Mouse (Mus musculus) layer of hippocampus, adult 11-12 months (tissue): Measurements from ENCODE around the gene Fam221a.

Source experiments
- DNase-seq: peaks from one replicate; pipeline ENCODE4 v3.0.0; 2022; ENCODE audit warnings: low spot score

Fam221a gene

DNA sequence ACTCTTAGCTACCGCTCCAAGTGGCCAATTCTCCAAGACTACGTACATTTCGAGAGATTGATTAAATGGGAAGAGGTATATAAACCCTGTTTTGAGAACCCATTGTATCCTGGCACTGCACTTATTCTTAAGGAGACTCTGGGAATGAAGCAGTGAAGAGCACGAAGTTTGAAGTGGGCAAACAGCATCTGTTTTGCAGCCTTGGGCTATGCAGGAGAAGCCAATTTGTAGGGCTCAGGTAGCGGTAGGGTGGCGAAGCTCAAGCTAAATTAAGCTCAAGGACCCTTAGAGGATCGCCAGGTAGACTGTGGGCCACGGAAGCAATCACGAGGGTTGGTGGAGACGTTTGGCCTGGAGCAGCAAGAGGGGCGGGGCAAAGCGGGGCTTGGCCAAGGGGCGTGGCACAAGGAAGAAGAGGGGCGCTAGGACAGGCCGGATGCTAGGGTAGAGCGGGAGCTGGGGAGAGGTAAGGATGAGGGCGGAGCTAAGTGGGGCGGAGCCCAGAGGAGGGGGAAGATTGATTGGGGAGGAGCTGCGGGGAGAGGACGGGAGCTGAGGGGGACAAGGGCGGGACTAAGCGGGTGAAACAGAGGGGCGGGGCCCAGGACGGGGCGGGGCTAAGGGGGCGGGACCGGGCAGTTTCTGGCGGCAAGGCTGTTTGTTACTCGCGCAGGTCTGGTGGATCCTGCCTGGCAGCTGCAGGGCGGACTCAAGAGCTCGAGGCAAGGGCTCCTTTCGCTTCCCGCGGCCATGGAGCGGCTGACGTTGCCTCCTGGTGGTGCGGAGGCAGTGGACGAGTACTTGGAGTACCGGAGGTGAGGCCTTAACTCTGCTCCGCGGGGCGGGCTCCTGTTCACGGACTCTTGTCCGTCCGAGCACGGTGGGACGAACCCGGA, at the start of gene Fam221a:
Gene Fam221a (plus strand): TSS at position 581 of the 896 bp plus-strand sequence.
- DNase-seq = peak; percentile 64

DNA sequence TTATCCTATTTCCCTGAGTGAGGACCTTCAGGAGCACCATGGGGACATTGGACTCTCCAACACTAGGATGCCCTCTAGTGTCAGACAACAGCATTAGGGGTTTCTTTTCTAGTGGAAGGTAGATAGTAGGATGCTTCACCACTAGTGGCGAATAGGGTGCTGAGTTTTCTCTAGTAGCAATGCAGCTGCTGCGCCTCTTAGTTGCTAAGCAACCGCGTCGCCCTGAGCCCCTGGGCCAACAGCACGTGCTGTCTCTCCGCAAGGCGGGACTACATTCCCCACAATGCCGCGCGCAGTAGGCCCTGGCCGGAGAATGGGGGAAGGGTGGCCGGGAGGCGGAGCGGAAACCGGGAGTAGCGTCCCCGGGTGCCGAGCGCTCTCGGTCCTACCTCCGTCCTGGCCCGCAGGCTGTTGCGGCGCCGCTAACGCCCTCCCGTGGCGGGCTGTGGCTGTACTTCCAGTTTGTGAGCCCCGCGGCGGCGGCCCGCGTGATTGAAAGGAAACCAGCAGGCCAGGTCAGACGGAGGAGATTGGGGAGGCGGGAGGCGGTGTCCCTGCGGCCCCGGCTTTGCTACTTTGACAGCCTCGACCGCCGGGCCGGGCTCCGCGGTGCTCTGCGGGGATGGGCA, 48.5 kb upstream of the Fam221a start, which contains the start of gene Ccdc126:
Gene Ccdc126 (plus strand): TSS at position 309 of the 629 bp plus-strand sequence.
- peak; percentile 97 for DNase-seq

DNA sequence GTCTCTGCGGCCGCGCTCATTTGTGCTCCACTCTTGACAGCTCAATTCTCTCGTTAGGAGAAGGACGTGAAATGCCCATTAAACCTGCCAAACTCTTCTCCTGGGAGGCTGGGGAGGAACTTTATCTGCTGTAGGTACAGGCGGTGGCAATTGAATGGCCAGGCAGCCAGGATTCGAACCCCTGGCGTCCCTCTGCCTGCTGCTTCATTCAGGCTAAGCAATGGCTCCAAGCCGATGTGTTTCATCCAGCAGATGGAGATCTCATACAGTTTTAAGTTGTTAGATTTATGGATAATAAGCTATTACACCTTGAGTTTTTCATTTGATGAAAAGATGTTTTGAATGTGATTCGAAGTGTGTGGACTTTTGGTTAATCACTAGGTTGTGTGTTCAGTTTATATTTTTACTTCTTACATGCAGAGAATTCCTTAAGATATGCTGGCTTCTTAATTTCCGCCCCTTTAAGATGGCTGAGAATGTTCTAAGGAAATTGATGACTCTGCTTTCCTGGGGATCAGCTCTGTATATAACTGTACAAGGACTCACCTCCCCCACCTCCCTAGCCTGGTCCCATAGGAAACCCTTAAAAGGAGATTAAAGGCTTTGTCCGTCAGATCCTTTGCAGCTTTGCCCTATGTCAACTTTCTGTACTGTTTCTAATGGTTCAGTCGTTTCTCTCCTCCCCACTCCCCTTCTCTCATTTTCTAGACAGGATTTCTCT, 47.8 kb upstream of the Fam221a start:
- DNase-seq = peak; percentile 47

DNA sequence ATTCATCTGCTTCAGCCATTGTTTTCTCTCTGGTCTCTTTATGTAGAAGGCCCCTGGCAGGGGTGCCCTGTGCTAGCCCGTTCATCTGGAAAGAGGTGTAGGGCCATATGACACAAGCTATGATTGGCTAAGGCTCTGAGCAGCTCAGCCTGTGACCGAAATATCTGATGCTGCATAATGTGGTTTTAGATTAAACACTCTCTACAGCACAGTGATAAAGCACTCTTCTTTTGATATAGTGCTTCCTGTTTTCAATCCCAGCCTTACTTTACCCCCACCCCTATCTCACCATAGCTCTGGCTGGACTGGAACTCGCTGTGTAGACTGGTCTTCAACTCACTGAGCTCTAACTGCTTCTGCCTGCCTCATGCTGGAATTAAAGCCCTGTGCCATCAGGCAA, 46.2 kb upstream of the Fam221a start:
- DNase-seq = no peak

DNA sequence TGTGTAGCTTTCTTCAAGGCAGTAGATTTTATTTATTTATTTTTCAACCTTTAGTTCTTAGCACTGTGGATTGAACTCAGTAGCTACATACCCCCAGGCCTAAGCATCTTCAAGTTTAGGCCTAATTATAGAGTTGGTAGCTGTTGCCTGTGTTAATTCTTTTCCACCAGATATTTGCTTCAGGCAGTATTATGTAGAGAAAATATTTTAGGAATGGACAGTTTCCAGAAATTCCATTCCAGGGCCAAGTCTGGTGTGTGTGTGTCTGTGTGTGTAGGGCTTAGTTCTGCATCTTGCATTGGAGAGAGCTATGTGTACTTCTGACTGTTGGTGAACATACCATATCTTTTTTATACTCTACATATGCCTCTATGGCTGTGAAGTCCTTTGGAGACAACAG, 45.5 kb upstream of the Fam221a start:
- no peak for DNase-seq

DNA sequence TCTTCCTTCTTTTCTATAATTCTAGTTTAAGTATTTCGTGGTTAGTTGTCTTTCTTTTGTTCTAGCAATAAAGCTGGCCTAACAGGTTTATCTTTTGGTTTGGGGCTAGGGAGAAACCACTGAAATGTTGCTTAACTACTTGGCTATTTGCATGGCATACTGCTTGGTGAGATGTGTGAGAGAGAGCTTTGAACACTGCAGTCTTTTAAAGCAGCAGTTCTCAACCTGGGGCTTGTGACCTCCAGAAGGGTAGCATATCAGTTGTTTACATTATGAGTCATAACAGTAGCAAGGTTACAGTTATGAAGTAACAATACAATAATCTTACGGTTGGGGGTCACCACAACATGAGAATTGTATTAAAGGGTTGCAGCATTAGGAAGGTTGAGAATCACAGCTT, 44.6 kb upstream of the Fam221a start:
- no peak for DNase-seq

DNA sequence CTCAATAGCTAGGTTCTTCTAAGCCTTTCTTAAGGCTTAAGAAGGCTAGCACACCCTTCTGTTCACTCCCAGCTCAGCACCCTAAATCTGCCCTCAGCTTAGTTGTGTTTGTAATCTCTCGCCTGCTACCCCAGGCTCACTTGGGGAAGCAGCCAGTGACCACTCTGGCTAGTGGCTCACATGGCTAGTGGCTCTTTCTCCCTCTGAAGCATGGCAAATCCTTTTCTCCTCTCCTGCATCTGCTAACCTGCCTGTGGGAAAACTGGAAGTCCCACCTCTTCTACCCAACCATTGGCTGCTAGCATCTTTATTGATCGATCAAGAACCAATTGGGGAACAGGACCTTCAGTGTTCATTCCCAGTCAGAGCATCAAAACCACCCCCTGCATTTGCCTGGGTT, 43.0 kb upstream of the Fam221a start:
- DNase-seq = no peak

DNA sequence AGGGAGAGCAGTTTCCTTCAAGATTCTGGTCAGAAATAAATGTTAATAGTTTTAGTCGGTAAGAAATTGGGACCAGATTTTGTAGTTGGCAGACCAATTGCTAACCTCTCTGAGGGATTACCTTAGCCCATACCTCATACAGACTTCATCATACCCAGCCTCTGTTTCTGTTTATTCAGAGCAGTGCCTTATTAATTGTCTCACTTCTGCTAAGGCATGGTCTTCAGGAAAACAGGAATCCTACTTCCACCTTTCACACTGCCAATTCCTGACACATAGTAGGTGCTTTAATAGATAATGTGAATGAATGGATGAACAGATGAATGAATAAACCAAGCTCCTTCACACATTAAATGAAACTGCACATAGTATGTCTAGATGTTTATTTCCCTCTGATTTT, 42.2 kb upstream of the Fam221a start:
- DNase-seq = no peak

DNA sequence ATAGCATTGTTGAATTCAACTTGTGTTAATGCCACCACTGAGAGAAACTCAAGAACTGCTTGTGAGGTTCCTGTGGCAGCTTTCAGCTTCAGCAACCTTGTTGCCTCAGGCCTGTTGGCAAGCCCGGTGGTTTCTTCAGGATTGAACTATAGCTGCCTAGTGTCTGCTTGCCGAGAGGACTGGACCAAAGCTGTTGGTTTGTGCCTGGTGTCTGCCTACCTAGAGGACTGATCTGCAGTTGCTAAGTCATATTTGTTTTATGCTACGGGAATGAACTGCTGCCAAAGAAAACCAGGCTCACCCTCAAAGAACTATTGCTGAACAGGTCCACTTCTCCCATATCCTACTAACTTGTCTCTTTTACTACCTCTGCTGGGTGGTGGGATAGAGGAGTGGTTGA, 40.7 kb upstream of the Fam221a start:
- no peak for DNase-seq

DNA sequence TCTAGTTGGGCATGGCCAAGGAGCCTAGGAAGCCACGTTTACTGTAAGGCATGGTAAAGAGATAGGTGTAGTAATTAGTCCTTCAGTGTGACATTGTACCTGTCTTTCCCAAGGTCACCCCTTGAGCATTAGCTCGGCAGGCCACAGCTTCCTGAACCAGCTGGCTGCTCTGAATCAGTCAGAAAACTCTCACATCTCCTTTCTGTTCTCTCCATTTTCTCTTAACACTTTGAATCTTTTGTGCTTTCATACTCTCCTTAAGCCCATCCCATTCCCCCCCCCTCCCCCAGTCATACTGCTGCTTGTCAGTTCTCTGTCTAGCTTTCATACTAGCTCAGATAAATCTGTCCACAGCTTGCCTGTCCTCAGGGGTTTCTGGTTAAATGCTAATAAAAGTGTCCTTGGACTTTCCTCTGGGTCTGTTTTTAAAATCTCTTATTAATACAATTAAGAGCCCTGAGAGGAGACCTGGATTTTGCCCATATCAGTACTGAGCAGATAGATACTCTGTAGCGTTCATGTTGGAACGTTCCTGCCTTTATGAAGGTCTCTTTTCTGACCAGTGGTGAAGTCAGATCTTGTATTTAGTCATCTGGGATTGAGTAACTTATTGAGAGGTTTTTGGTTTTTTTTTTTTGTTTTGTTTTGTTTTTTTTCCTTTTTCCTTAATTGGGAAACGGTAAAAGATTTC, 36.0 kb upstream of the Fam221a start:
- no peak for DNase-seq

DNA sequence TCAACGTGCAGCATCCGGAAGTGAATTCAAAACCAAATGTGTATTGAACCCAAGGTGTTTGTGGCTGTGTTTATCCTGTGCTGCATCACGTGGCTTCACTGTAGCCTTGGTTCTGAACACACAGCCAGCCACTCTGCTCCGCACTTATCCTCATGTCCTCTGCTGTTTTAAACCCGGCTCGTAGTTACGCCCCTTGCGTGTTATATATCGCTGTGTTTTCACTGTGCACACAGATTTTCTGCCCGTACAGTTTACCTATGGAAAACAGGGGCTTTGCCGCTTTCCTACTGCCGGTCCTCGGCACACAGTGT, 35.5 kb upstream of the Fam221a start:
- DNase-seq = no peak

DNA sequence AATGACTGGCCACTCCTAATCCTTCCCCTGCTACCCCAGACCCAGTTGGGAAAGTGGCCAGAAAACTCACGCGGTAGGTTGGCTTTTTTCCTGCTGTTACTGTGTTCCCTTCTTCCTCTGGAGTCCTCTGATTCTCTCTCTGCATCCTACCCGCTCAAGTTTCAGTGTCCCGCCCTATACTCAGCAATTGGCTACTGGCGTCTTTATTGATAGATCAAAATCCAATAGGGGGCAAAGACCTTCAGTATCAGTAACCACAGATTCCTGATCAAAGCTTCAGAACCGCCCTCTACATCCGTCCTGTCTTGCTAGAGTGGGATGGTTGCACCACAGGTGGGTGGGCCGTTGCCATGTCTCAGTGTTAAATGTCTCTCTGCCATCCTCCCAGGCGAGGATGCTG, 29.0 kb upstream of the Fam221a start:
- no peak for DNase-seq

DNA sequence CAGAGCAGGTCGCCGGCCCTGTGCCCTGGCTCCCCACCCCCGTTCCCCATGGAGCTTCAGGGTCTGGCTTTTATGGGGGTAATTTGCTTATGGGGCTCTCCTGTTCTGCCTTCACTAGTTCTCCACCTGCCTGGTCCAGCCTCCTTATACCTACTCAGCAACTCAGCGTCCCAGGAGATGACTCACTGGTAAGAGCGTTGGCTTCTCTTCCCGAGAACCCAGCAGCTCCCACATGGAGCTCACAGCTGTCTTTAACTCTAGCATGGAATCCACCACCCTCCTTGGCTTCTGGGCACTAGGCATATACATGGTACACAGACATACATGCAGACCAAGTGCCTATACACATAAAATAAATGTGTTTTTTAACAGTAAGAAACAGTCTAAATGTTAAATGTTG, 28.4 kb upstream of the Fam221a start:
- no peak for DNase-seq

DNA sequence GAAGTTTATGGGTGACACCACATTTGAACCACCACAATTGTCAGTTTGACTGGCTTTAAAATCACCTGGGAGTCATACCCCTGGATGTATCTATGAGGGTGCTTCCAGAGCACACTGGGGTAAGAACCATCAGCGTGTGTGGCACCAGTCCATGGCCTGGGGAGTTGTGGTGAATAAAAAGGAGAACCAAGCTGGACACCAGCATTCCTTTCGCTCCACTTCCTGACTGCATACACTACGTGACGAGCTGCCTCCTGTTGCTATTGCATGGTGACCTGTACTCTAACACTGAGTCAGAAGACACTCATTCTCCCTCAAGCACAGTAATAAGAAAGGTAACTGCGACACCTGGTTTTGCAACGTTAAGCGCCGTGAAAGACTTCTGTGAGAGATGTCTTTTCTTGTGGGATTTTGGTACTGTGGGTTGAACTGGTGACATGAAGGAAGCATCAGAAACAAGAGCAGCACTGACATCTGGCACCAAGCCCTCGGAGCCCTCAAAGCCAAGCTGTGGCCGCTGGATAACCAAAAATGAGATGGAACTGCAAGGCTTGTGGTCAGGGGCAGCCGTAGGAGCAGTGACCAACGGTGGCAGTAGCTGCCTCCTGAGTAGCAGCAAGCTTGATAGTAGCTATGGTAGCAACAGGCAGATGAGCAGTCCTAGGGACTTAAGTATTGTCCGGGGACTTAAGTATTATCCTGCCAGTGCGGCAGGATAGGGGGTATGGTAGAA, 23.6 kb upstream of the Fam221a start:
- no peak for DNase-seq

DNA sequence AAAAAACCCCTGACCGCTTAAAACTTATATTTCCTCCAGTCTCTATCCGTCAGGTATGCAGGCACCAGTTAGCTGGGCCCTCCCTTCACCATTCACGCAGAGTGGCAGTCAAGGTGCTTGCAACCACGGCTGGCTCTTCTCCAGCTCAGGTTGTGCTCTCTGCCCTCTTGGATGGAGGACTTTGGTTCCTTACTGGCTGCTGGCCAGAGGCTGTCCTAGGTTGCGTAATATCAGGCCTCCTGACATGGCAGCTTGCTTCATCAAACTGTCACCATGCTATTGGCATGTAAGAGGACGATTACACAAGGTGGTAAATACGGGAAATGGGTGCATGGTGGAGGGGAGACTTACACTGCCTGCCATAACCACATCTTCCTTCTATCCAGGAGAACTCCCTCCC, 17.7 kb upstream of the Fam221a start:
- DNase-seq = no peak

DNA sequence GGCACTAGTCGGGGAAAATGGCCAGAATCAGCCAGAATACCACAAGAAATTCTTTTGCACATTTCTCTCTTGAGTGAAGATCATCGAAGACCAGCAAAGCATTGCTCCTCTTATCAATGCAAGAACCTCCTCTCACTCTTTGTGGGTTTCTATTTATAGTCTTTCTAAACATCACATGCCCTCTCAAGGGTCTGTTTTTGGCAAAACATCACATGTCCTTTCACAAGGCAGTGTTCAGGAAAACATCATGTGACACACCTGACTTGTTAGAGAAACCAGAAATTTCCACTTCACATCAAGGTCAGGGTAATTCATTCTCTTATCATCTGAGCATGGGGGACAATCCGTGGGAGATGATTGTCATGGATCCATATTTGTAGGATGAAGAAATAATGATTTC, 12.9 kb upstream of the Fam221a start:
- DNase-seq = no peak

DNA sequence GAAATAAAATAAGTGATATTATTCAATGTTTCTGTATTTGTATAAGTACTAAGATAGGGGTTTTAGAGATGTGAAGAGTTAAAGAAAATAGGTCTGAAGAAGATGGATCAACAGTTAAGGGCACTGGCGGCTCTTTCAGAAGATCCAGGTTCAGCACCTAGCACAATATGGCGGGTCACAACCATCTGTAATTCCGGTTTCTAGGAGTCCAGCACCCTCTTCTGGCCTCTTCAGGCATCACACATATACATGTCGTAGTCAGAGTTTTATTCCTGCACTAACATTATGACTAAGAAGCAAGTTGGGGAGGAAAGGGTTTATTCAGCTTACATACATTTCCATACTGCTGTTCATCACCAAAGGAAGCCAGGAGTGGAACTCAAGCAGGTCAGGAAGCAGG, 12.4 kb upstream of the Fam221a start:
- no peak for DNase-seq

DNA sequence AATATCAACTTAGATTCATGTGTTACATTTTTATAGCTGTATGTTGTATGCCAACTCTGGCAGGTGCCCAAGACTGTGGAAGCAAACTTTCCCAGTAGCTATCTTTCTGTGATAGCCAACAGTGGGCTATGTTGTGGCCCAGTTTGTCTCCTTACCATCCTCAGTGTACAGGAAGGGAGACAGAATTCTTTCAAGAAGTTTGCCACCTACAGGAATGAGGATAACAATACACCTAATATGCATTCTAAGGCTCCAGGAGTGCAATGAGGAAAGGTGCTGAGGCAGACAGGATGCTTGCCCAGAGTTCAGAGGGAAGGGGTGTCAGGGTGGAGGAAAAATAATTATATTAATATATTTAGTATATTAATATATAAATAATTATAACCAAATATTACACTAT, 7.1 kb upstream of the Fam221a start:
- DNase-seq = no peak

DNA sequence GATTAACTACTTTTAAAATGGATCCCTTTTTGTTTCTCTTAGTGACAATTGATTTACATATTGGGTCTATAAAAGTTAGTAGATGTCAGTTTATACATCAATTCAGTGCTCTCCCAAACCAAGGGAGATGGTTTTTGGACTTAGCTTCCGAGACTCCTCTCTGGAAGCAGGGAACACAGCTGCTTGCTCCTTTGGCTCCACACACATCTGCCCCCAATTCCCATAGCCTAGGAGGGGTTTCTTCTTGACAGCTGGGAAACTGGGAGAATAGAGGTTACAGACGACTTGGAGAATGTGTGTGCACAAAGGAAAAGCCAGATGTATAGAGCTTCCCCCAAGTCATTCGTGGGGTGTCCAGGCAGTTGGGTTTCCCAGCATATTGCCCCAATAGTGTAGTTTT, 673 bp downstream of the Fam221a start:
- no peak for DNase-seq

DNA sequence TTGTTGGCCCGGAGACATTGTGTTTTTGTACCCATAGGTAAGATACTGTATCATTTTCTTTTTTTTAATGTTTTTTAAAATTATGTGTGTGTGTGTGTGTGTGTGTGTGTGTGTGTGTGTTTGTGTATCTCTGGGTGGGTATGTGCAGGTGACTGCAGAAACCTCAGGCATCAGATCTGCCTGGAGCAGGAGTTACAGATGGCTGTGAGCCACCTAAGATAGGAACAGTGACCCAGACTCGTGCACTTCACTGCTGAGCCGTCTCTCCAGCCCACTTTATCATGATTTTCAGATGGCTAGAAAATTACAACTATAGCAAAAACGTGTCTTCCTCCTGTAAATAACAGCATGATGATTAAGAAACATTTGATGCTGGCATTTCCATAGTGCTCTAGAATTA, 5.2 kb downstream of the Fam221a start:
- DNase-seq = no peak

DNA sequence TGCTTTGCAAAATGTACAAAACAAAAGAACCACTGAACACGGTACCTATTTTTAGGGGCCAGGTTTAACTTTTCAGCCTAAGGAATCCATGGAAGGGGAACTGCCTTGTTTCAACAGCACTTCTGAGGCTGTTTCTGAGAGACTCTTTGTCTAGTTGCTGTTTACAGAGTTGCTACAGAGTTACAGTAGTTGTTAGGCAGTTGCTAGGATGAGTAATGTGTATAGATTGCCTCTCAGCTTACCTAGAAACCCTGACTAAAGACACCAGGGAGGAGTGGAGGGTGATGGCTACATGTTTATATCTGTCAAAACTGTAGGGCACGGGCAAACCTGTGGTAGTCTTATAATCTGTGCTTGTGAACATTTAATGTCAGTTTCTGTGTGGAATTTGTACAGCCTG, 6.4 kb downstream of the Fam221a start:
- DNase-seq = no peak

DNA sequence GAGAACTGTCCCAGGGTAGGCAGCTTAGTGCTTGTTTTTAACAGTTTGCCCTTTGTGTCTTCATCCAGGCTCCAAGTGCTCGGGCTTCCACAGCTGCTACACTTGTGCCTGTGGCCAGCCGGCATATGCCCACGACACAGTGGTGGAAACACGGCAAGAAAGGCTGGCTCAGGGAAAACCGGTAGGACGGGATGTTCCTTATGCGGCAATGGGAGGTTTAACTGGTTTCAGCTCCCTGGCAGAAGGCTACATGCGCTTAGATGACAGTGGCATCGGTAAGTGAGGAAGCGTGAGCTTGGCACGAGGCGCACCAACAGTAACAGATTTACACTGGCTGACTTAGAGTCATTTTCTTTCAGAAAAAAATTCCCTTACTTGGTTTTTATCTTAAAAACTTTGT, 10.8 kb downstream of the Fam221a start:
- DNase-seq = no peak
